Mouse (Mus musculus): ENCODE results near the gene 4930402H24Rik.

DNA sequence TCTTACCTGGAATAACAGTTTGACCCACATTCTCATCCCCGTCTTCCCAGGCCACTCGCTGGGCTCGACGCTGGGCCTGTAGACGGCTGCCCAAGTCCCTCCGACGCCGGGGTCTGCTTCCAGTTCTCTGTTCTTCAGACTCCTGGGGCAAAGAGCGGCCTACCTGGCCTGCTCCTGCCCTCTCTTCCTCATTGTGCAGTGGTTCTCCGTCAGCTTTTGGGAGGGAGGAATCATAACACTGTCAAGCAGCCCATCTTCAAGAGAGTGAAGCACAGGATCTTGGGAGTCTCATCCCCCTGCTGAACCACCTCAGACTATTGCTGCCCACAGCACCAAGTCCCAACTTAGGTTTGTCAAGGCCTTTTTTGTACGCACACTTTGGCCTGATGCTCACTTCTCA, 242.9 kb downstream of the 4930402H24Rik start:
- TF ChIP-seq EP300 (IDR thresholded peaks at IDR 0.05) (no peak), CTCF (IDR thresholded peaks at IDR 0.05) (no peak)

Data from lung, postnatal 0 days (tissue).